Mouse (Mus musculus): ENCODE measurements around the gene Gm45837. TPM values are rescaled to one million over a fixed set of nuclear protein-coding genes. Genes with fewer than 3 reads are reported as not detected.

Gm45837 gene
- polyA plus RNA-seq, 1 experiment from 2014 or later, result 3.9 TPM

DNA sequence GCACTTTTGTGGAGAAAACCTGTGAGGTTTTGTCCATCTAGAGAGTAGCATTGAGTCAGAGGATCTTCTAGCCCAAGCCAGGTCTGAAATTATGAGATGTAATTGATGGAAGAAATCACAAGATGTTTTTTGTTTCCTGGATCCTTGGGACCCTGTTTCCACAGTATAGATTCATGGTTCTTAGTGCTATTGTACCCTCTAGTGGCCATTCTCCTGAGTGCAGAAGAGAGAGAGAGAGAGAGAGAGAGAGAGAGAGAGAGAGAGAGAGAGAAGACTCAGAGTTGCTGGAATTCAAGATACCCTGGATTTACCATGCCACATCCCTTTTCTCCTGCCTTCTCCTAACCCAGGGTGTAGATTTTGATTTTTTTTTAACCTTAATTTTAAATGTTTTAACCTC is 36.5 kb upstream of the Gm45837 start:
- H3K9ac ChIP-seq (ENCODE audit: low read length), result no peak overlapping the region
- no peak for DNase-seq (ENCODE audit: low spot score)
- no peak overlapping the region for H3K4me3 ChIP-seq (ENCODE audit: low read depth, low read length)
- H3K27me3 ChIP-seq (replicated peaks; ENCODE audit: control insufficient read depth, insufficient read depth, low read length), result no peaks in the 10 kb centered on the region
- H3K4me2 ChIP-seq (ENCODE audit: low read length), result no peak overlapping the region
- no peak overlapping the region for H3K27ac ChIP-seq (ENCODE audit: low read depth)
- ATAC-seq (replicated peaks; ENCODE audit: low FRiP score, low TSS enrichment, low read depth), result no peak; the same call in 1 of the 2 replicates
- no peaks in the 10 kb centered on the region for H3K9me3 ChIP-seq (ENCODE audit: control insufficient read depth, low read length)
- H3K36me3 ChIP-seq (ENCODE audit: control insufficient read depth, insufficient read depth, low read length), result no peaks in the 10 kb centered on the region
- peaks cover 22% of the 10 kb centered on the region; the same call in 1 of the 2 replicates for H3K4me1 ChIP-seq (replicated peaks; ENCODE audit: control insufficient read depth, insufficient read depth, low read length)

- Histone ChIP-seq H3K4me2 (ENCODE audit: low read length) (no peak overlapping the region), H3K9ac (ENCODE audit: low read length) (no peak overlapping the region; the same call in 1 of the 2 replicates), H3K4me3 (ENCODE audit: low read depth, low read length) (no peak overlapping the region), H3K9me3 (ENCODE audit: control insufficient read depth, low read length) (no peaks in the 10 kb centered on the region), H3K27ac (ENCODE audit: low read depth) (peak overlapping the region; percentile 87), H3K4me1 (replicated peaks; ENCODE audit: control insufficient read depth, insufficient read depth, low read length) (peaks cover 28% of the 10 kb centered on the region; the same call in 1 of the 2 replicates), H3K27me3 (replicated peaks; ENCODE audit: control insufficient read depth, insufficient read depth, low read length) (no peaks in the 10 kb centered on the region), H3K36me3 (ENCODE audit: control insufficient read depth, insufficient read depth, low read length) (no peaks in the 10 kb centered on the region)
- no peak for ATAC-seq (replicated peaks; ENCODE audit: low FRiP score, low TSS enrichment, low read depth)
- 74% methylated on average over 10 of the region's 10 CpGs for WGBS
- DNase-seq (ENCODE audit: low spot score), result no peak
These were observed 33.9 kb upstream of the Gm45837 start for GRCm38 (mm10) chr7:101376701-101377340.

DNA sequence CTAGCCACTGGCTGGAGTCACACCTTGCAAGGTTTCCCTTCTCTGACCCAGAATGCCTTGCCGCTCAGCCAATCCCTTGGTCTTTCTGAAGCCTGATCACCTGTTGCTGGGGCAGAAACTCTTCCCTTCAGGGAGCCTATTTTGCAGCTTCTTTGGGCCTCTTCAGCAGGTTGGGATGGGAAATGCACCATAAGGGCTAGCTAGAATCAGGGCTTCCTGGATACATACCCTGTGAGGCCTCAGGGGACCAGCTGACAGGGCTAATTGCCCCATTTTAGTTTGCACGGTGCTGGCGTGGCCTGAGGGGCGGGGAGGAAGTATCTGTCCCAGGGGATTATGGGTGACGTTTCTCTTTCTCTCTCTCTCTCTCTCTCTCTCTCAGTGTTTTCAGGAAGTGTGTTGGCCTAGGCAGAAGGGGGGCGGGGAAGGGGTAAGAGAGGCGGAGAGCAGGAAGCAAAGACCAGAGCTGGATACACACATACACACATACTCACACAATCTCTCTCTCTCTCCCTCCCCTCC is 32.9 kb upstream of the Gm45837 start:
- WGBS, result 8% methylated on average over 7 of the region's 7 CpGs
- H3K4me3 ChIP-seq (ENCODE audit: low read depth, low read length), result peak overlapping the region; percentile 25
- peaks cover 28% of the 10 kb centered on the region; the same call in 1 of the 2 replicates for H3K4me1 ChIP-seq (replicated peaks; ENCODE audit: control insufficient read depth, insufficient read depth, low read length)
- ATAC-seq (replicated peaks; ENCODE audit: low FRiP score, low TSS enrichment, low read depth) (peak; percentile 82), DNase-seq (ENCODE audit: low spot score) (peak; percentile 88)
- peak overlapping the region; percentile 87 for H3K27ac ChIP-seq (ENCODE audit: low read depth)
- H3K9ac ChIP-seq (ENCODE audit: low read length), result peak overlapping the region; percentile 55
- no peaks in the 10 kb centered on the region for H3K27me3 ChIP-seq (replicated peaks; ENCODE audit: control insufficient read depth, insufficient read depth, low read length)
- no peaks in the 10 kb centered on the region for H3K36me3 ChIP-seq (ENCODE audit: control insufficient read depth, insufficient read depth, low read length)
- peak overlapping the region; percentile 65 for H3K4me2 ChIP-seq (ENCODE audit: low read length)
- H3K9me3 ChIP-seq (ENCODE audit: control insufficient read depth, low read length), result no peaks in the 10 kb centered on the region

DNA sequence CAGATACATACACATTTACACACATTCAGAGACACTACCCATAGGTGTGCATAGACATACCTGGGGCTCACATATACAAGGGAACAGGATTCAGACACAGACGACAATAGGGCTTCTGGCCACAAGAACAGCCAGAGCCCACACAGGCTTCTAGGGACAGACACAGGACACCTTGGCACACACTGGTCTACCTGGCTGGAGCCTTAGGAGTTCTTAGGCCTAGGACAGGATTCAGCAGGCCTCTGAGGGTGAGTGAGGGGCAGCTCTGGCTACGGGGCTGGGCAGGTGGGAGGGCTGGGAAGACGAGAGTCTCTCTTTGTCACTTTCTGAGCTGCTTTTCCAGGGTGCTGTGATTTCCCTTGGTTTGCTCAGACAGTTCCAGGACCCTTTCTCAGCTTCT is 32.4 kb upstream of the Gm45837 start:
- DNase-seq (ENCODE audit: low spot score) (no peak), ATAC-seq (replicated peaks; ENCODE audit: low FRiP score, low TSS enrichment, low read depth) (no peak)
- Histone ChIP-seq H3K27ac (ENCODE audit: low read depth) (peak overlapping the region; percentile 87), H3K9me3 (ENCODE audit: control insufficient read depth, low read length) (no peaks in the 10 kb centered on the region), H3K4me2 (ENCODE audit: low read length) (peak overlapping the region; percentile 65), H3K4me1 (replicated peaks; ENCODE audit: control insufficient read depth, insufficient read depth, low read length) (peaks cover 28% of the 10 kb centered on the region; the same call in 1 of the 2 replicates), H3K4me3 (ENCODE audit: low read depth, low read length) (peak overlapping the region; percentile 25), H3K27me3 (replicated peaks; ENCODE audit: control insufficient read depth, insufficient read depth, low read length) (no peaks in the 10 kb centered on the region), H3K9ac (ENCODE audit: low read length) (peak overlapping the region; percentile 55), H3K36me3 (ENCODE audit: control insufficient read depth, insufficient read depth, low read length) (no peaks in the 10 kb centered on the region)
- 34% methylated on average over 3 of the region's 3 CpGs for WGBS

DNA sequence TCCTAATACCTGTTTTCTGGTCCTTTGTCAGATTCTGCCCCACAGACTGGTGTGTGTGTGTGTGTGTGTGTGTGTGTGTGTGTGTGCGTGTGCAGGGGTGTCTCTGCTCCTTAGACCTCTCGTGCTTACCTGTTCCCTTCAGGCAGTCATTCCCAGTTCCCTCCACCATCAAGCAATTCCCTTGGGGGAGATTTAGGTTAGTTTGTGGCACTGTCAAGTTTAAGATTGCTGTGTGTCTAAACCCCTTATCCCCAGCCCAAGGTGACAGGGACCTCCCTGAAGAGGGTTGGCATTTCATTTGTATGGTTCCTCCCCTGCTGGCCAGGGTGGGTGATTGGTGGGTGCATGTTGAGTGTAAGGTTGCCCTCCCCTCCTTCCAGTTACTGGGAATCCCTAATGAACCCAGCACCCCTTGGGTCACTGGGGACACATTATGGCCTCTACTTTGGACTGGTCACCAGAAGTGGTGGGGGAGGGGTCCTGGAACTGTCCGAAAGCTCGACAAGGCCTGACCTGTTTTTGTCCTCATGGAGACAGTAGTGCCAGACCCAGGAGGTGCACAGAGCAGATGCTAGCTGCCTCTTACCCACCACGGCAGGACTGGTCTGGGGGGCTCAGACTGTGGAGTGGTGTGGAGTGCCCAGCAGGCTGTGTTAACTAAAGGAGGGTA is 31.8 kb upstream of the Gm45837 start:
- Histone ChIP-seq H3K4me1 (replicated peaks; ENCODE audit: control insufficient read depth, insufficient read depth, low read length) (peaks cover 28% of the 10 kb centered on the region; the same call in 1 of the 2 replicates), H3K9ac (ENCODE audit: low read length) (peak overlapping the region; percentile 55), H3K4me2 (ENCODE audit: low read length) (peak overlapping the region; percentile 65), H3K36me3 (ENCODE audit: control insufficient read depth, insufficient read depth, low read length) (no peaks in the 10 kb centered on the region), H3K9me3 (ENCODE audit: control insufficient read depth, low read length) (no peaks in the 10 kb centered on the region), H3K4me3 (ENCODE audit: low read depth, low read length) (peak overlapping the region; percentile 25), H3K27me3 (replicated peaks; ENCODE audit: control insufficient read depth, insufficient read depth, low read length) (no peaks in the 10 kb centered on the region), H3K27ac (ENCODE audit: low read depth) (peak overlapping the region; percentile 48; the same call in 1 of the 2 replicates)
- ATAC-seq (replicated peaks; ENCODE audit: low FRiP score, low TSS enrichment, low read depth) (no peak), DNase-seq (ENCODE audit: low spot score) (no peak)
- 45% methylated on average over 5 of the region's 5 CpGs for WGBS

DNA sequence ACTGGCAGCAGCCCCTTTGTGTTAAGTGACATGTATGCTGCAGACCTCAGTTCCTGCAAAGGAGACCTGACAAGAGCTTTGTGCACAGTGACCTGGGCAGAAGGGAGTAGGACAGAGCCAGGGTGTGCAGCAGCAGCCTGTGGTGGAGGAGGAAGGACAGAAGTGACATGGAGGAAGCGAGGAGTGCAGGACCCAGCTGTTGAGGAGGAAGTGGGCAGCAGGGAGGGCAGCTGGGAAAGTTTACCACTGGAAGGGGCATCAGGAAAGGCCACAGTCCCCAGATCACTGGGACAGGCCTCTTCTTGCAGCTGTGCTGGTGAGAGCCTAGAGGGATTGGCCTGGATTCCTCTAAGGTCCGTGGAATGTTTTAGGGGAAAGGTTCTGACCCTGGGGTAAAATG is 31.0 kb upstream of the Gm45837 start:
- no peak for ATAC-seq (replicated peaks; ENCODE audit: low FRiP score, low TSS enrichment, low read depth)

DNA sequence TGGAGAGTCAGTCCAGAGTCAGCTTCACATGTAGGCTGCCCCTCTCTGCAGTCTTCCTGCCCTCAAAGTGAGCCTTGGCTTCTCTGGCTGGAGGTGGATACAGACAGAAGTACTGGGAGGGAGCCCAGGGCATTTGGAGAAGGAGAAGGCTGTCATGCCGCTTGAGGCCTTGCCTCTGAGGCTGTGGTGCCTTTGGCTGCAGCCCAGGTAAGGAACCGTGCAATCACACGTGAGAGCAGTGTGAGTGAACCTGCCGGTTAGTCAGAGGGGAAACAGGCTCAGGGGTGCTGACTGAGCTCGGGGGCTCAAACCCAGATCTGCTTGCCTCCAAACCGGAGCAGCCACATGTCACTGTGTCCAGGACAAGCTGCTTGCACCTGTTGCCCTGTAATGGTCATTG is 29.2 kb upstream of the Gm45837 start:
- no peak overlapping the region for H3K4me3 ChIP-seq (ENCODE audit: low read depth, low read length)
- H3K36me3 ChIP-seq (ENCODE audit: control insufficient read depth, insufficient read depth, low read length), result no peaks in the 10 kb centered on the region
- 81% methylated on average over 6 of the region's 6 CpGs for WGBS
- H3K27ac ChIP-seq (ENCODE audit: low read depth), result no peak overlapping the region
- H3K27me3 ChIP-seq (replicated peaks; ENCODE audit: control insufficient read depth, insufficient read depth, low read length), result no peaks in the 10 kb centered on the region
- DNase-seq (ENCODE audit: low spot score), result no peak
- H3K4me1 ChIP-seq (replicated peaks; ENCODE audit: control insufficient read depth, insufficient read depth, low read length), result peaks cover 45% of the 10 kb centered on the region
- no peak for ATAC-seq (replicated peaks; ENCODE audit: low FRiP score, low TSS enrichment, low read depth)
- no peak overlapping the region for H3K9ac ChIP-seq (ENCODE audit: low read length)
- no peak overlapping the region for H3K4me2 ChIP-seq (ENCODE audit: low read length)
- no peaks in the 10 kb centered on the region for H3K9me3 ChIP-seq (ENCODE audit: control insufficient read depth, low read length)

More for the DNA sequence above, 31.0 kb upstream of the Gm45837 start:
- H3K4me3 ChIP-seq (ENCODE audit: low read depth, low read length), result no peak overlapping the region
- H3K9me3 ChIP-seq (ENCODE audit: control insufficient read depth, low read length), result no peaks in the 10 kb centered on the region
- H3K36me3 ChIP-seq (ENCODE audit: control insufficient read depth, insufficient read depth, low read length), result no peaks in the 10 kb centered on the region
- H3K4me1 ChIP-seq (replicated peaks; ENCODE audit: control insufficient read depth, insufficient read depth, low read length), result peaks cover 30% of the 10 kb centered on the region
- WGBS, result 57% methylated on average over 2 of the region's 2 CpGs
- peak overlapping the region; percentile 65 for H3K4me2 ChIP-seq (ENCODE audit: low read length)
- no peaks in the 10 kb centered on the region for H3K27me3 ChIP-seq (replicated peaks; ENCODE audit: control insufficient read depth, insufficient read depth, low read length)
- peak overlapping the region; percentile 23; the same call in 1 of the 2 replicates for H3K9ac ChIP-seq (ENCODE audit: low read length)
- H3K27ac ChIP-seq (ENCODE audit: low read depth), result peak overlapping the region; percentile 48; the same call in 1 of the 2 replicates
- DNase-seq (ENCODE audit: low spot score), result no peak

DNA sequence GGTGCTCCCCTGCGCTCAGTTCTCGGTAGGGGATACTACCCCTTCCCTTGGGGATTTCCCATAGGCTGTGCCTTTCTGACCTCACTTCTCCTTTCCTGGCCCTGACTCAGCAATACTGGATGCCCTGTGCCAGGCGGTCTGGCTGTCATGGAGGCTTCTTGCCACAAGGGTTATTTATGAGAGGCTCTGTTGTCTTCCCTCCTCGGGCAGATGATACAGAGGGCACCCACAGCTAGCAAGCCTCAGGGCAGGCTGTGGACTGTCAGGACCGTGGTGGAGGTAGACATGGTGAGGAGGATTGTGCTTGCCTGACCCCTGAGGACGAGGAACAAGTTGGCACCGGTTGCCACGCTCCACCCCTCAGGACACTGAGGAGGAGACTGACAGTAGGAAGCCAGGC is 28.3 kb upstream of the Gm45837 start:
- Histone ChIP-seq H3K9ac (ENCODE audit: low read length) (no peak overlapping the region), H3K27ac (ENCODE audit: low read depth) (no peak overlapping the region), H3K4me3 (ENCODE audit: low read depth, low read length) (no peak overlapping the region), H3K36me3 (ENCODE audit: control insufficient read depth, insufficient read depth, low read length) (no peaks in the 10 kb centered on the region), H3K9me3 (ENCODE audit: control insufficient read depth, low read length) (no peaks in the 10 kb centered on the region), H3K4me2 (ENCODE audit: low read length) (no peak overlapping the region), H3K4me1 (replicated peaks; ENCODE audit: control insufficient read depth, insufficient read depth, low read length) (peaks cover 40% of the 10 kb centered on the region), H3K27me3 (replicated peaks; ENCODE audit: control insufficient read depth, insufficient read depth, low read length) (no peaks in the 10 kb centered on the region)
- 61% methylated on average over 8 of the region's 8 CpGs for WGBS
- ATAC-seq (replicated peaks; ENCODE audit: low FRiP score, low TSS enrichment, low read depth) (no peak), DNase-seq (ENCODE audit: low spot score) (no peak)
